Mouse (Mus musculus): ENCODE data around the gene Msh5.
"Not testable (repeated sequence)": the region's sequence is repeated elsewhere in the genome, so short reads cannot be mapped to it uniquely, and the experiment has no call there.

Msh5 gene

GRCm38 (mm10) chr17:35049561-35050016, 3.0 kb upstream of the Msh5 start, which contains the start of gene Clic1:
Gene Clic1, plus strand, starts transcription at chr17:35049966.
- in situ Hi-C loops (cut with MboI), result loop anchor here (10.0 kb wide), 1 partner anchor 45 kb away; the partner anchor contains the start of gene Vars

- in situ Hi-C loops (cut with MboI), result no loop called here
Measured at GRCm38 (mm10) chr17:35048932-35049440, 2.4 kb upstream of the Msh5 start.

- in situ Hi-C loops (cut with MboI), result no loop called here
Measured at GRCm38 (mm10) chr17:35048149-35048931, 1.8 kb upstream of the Msh5 start.

- in situ Hi-C loops (cut with MboI), result no loop called here
Measured at GRCm38 (mm10) chr17:35047688-35048087, 1.1 kb upstream of the Msh5 start.

- in situ Hi-C loops (cut with MboI), result no loop called here
Measured at GRCm38 (mm10) chr17:35045807-35046680, 501 bp downstream of the Msh5 start.

- in situ Hi-C loops (cut with MboI), result no loop called here
Measured at GRCm38 (mm10) chr17:35044904-35045806, 1.4 kb downstream of the Msh5 start.

GRCm38 (mm10) chr17:35043794-35044193, 2.8 kb downstream of the Msh5 start:
- in situ Hi-C loops (cut with MboI), result no loop called here

- in situ Hi-C loops (cut with MboI), result no loop called here
Measured at GRCm38 (mm10) chr17:35039121-35039873, 7.2 kb downstream of the Msh5 start.

GRCm38 (mm10) chr17:35034896-35035295, 11.6 kb downstream of the Msh5 start:
- in situ Hi-C loops (cut with MboI), result no loop called here

- in situ Hi-C loops (cut with MboI), result not testable (repeated sequence)
Measured at GRCm38 (mm10) chr17:35033703-35034102, 12.8 kb downstream of the Msh5 start.

GRCm38 (mm10) chr17:35032323-35032870, 14.1 kb downstream of the Msh5 start:
- in situ Hi-C loops (cut with MboI), result no loop called here

- in situ Hi-C loops (cut with MboI), result no loop called here
Measured at GRCm38 (mm10) chr17:35031880-35032279, 14.7 kb downstream of the Msh5 start.

GRCm38 (mm10) chr17:35031272-35031671, 15.3 kb downstream of the Msh5 start:
- in situ Hi-C loops (cut with MboI), result no loop called here

- in situ Hi-C loops (cut with MboI), result no loop called here
Measured at GRCm38 (mm10) chr17:35029691-35030532, 16.6 kb downstream of the Msh5 start.

GRCm38 (mm10) chr17:35028315-35028714, 18.2 kb downstream of the Msh5 start:
- in situ Hi-C loops (cut with MboI), result no loop called here

- in situ Hi-C loops (cut with MboI), result no loop called here
Measured at GRCm38 (mm10) chr17:35027277-35028068, 19.1 kb downstream of the Msh5 start, which contains the start of gene Sapcd1. Gene Sapcd1, minus strand, starts transcription at chr17:35028016.

- in situ Hi-C loops (cut with MboI), result no loop called here
Measured at GRCm38 (mm10) chr17:35026206-35026605, 20.3 kb downstream of the Msh5 start.

Measured in mature B cell (primary cell).